Mouse (Mus musculus): Measurements from ENCODE around the gene Hoxb2.

DNA sequence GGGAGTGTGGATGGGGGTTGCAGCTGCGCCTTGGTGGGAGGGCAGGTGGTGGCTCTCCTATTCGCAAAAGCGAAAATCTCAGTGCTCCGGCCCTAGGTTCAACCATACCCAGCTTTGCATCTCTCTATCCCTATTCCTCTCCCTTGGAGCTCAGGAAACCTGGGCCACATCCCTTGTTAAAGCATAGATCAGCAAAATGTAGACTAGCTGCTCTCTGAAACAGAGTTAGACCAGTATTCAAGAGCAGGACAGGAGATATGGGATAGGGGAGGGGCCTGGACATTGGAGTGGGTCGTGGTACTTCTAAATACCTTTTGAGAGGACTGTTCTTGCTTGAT, 35.0 kb upstream of the Hoxb2 start:
- TF ChIP-seq POLR2A (IDR thresholded peaks at IDR 0.05; ENCODE audit: control insufficient read depth, low read depth, low read length), result no peak
- no peak for TF ChIP-seq CTCF (IDR thresholded peaks at IDR 0.05; ENCODE audit: control insufficient read depth, insufficient read depth, insufficient replicate concordance, low read depth, low read length)

All from testis, adult 2 months (tissue).